Mouse (Mus musculus) MEL (cell line): ENCODE measurements around the gene Tyw3. TPM values are rescaled to one million over a fixed set of nuclear protein-coding genes. Genes with fewer than 3 reads are reported as not detected.

Experiments
- DNase-seq: peaks from one replicate; pipeline ENCODE4 v3.0.0; 2011; ENCODE audit warnings: low read depth, low spot score
- H3K27ac ChIP-seq: 2 replicates; pipeline ENCODE4 v1.5.1; 2012; ENCODE audit warnings: low read depth, mild to moderate bottlenecking, control low read depth, low read length, moderate library complexity; ENCODE audit not compliant: control insufficient read depth
- H3K27me3 ChIP-seq, 2 experiments: fragments of 150-350 bp in 1 of 2; sonication (generic) in 1 of 2; 2 replicates each; pipeline ENCODE4 v1.6.1; 2012; ENCODE audit warnings: low read length in 2 of 2, mild to moderate bottlenecking in 2 of 2, improper control_type of control experiment in 1 of 2, moderate library complexity in 1 of 2; ENCODE audit not compliant: insufficient read depth in 2 of 2, control insufficient read depth in 1 of 2
- H3K36me3 ChIP-seq, 2 experiments: 2 replicates each; pipeline ENCODE4 v1.6.1; 2012 to 2014; ENCODE audit warnings: low read length in 2 of 2, improper control_type of control experiment in 1 of 2, inconsistent platforms in 1 of 2, mild to moderate bottlenecking in 1 of 2; ENCODE audit not compliant: insufficient read depth in 2 of 2, control insufficient read depth in 1 of 2
- H3K4me1 ChIP-seq, 2 experiments: fragments of 150-350 bp in 1 of 2; sonication (generic) in 1 of 2; 2 replicates each; pipeline ENCODE4 v1.6.1; 2012; ENCODE audit warnings: low read length in 2 of 2, improper control_type of control experiment in 1 of 2, mild to moderate bottlenecking in 1 of 2; ENCODE audit not compliant: insufficient read depth in 2 of 2, control insufficient read depth in 1 of 2
- H3K4me3 ChIP-seq, 2 experiments: fragments of 150-350 bp in 1 of 2; sonication (generic) in 1 of 2; 2 replicates each; pipeline ENCODE4 v1.5.1; 2012; ENCODE audit warnings: low read depth in 2 of 2, low read length in 2 of 2, mild to moderate bottlenecking in 2 of 2, moderate library complexity in 2 of 2, control low read depth in 1 of 2, improper control_type of control experiment in 1 of 2; ENCODE audit not compliant: control insufficient read depth in 1 of 2, insufficient read depth in 1 of 2
- H3K79me2 ChIP-seq: 2 replicates; pipeline ENCODE4 v1.6.1; 2012; ENCODE audit warnings: mild to moderate bottlenecking, low read length, moderate library complexity; ENCODE audit not compliant: control insufficient read depth, poor library complexity, insufficient read depth
- H3K9ac ChIP-seq: 2 replicates; pipeline ENCODE4 v1.6.1; 2012; ENCODE audit warnings: low read depth, mild to moderate bottlenecking, control low read depth, low read length, moderate library complexity; ENCODE audit not compliant: control insufficient read depth, poor library complexity, severe bottlenecking
- H3K9me3 ChIP-seq: fragments of 150-350 bp; sonication (generic); replicated peaks from 2 replicates; pipeline ENCODE4 v1.6.1; 2012; ENCODE audit warnings: mild to moderate bottlenecking, low read length, improper control_type of control experiment, moderate library complexity; ENCODE audit not compliant: insufficient read depth
- CHD1 ChIP-seq: IDR thresholded peaks from 2 replicates; pipeline ENCODE4 v1.6.1; 2012; ENCODE audit warnings: low read depth, mild to moderate bottlenecking, inconsistent platforms, low read length, improper control_type of control experiment
- CHD2 ChIP-seq: IDR thresholded peaks from 2 replicates; pipeline ENCODE4 v1.6.1; 2011; ENCODE audit warnings: low read length, improper control_type of control experiment
- E2F4 ChIP-seq: IDR thresholded peaks from 2 replicates; pipeline ENCODE4 v1.6.1; 2011; ENCODE audit warnings: low read depth, low read length, improper control_type of control experiment, borderline replicate concordance
- ELF1 ChIP-seq: IDR thresholded peaks from 2 replicates; pipeline ENCODE4 v1.6.1; 2014; ENCODE audit warnings: low read depth, mild to moderate bottlenecking, inconsistent platforms, low read length, improper control_type of control experiment, moderate library complexity
- GABPA ChIP-seq: IDR thresholded peaks from 2 replicates; pipeline ENCODE4 v1.6.1; 2012; ENCODE audit warnings: low read depth, mild to moderate bottlenecking, inconsistent platforms, low read length, improper control_type of control experiment, moderate library complexity
- HCFC1 ChIP-seq: IDR thresholded peaks from 2 replicates; pipeline ENCODE4 v1.6.1; 2012; ENCODE audit warnings: low read depth, mild to moderate bottlenecking, inconsistent platforms, low read length, improper control_type of control experiment, moderate library complexity
- JUND ChIP-seq: IDR thresholded peaks from 2 replicates; pipeline ENCODE4 v1.6.1; 2011; ENCODE audit warnings: low read depth, mild to moderate bottlenecking, improper control_type of control experiment, low read length
- KAT2A ChIP-seq: conservative IDR thresholded peaks from 2 replicates; pipeline ENCODE4 v1.6.1; 2012; ENCODE audit warnings: low read depth, low read length, improper control_type of control experiment, inconsistent platforms
- MAFK ChIP-seq: IDR thresholded peaks from 2 replicates; pipeline ENCODE4 v1.6.1; 2011; ENCODE audit warnings: low read depth, mild to moderate bottlenecking, low read length, improper control_type of control experiment, borderline replicate concordance
- MAX ChIP-seq: IDR thresholded peaks from 2 replicates; pipeline ENCODE4 v1.6.1; 2011; ENCODE audit warnings: low read length, improper control_type of control experiment
- MXI1 ChIP-seq: IDR thresholded peaks from 2 replicates; pipeline ENCODE4 v1.6.1; 2011; ENCODE audit warnings: mild to moderate bottlenecking, low read depth, low read length, improper control_type of control experiment
- MYB ChIP-seq: IDR thresholded peaks from 2 replicates; pipeline ENCODE4 v1.6.1; 2011; ENCODE audit warnings: mild to moderate bottlenecking, low read depth, low read length, improper control_type of control experiment
- MYC ChIP-seq: IDR thresholded peaks from 2 replicates; pipeline ENCODE4 v1.6.1; 2011; ENCODE audit warnings: low read depth, mild to moderate bottlenecking, low read length, improper control_type of control experiment, moderate library complexity
- NELFE ChIP-seq: IDR thresholded peaks from 2 replicates; pipeline ENCODE4 v1.6.1; 2011; ENCODE audit warnings: low read depth, low read length, improper control_type of control experiment
- NRF1 ChIP-seq: IDR thresholded peaks from 2 replicates; pipeline ENCODE4 v1.6.1; 2014; ENCODE audit warnings: low read depth, mild to moderate bottlenecking, inconsistent platforms, low read length, improper control_type of control experiment, moderate library complexity; ENCODE audit not compliant: poor library complexity, insufficient read depth, severe bottlenecking
- POLR2A ChIP-seq, 2 experiments: IDR thresholded peaks; 2 replicates each; pipeline ENCODE4 v1.6.1; 2011 to 2012; ENCODE audit warnings: low read length in 2 of 2, mild to moderate bottlenecking in 2 of 2, control low read depth in 1 of 2, improper control_type of control experiment in 1 of 2, low read depth in 1 of 2, moderate library complexity in 1 of 2; ENCODE audit not compliant: control insufficient read depth in 1 of 2, insufficient read depth in 1 of 2, poor library complexity in 1 of 2
- SMC3 ChIP-seq: IDR thresholded peaks from 2 replicates; pipeline ENCODE4 v1.6.1; 2011; ENCODE audit warnings: low read depth, low read length, improper control_type of control experiment
- TAL1 ChIP-seq: IDR thresholded peaks from 2 replicates; pipeline ENCODE4 v1.6.1; 2012; ENCODE audit warnings: mild to moderate bottlenecking, inconsistent platforms, low read length, moderate library complexity, mixed read lengths
- UBTF ChIP-seq: IDR thresholded peaks from 2 replicates; pipeline ENCODE4 v1.6.1; 2012; ENCODE audit warnings: low read depth, mild to moderate bottlenecking, inconsistent platforms, low read length, improper control_type of control experiment, moderate library complexity, borderline replicate concordance; ENCODE audit not compliant: insufficient read depth
- USF2 ChIP-seq, 2 experiments: IDR thresholded peaks; 2 replicates each; pipeline ENCODE4 v1.6.1; 2011 to 2012; ENCODE audit warnings: improper control_type of control experiment in 2 of 2, low read length in 2 of 2, borderline replicate concordance in 1 of 2, inconsistent platforms in 1 of 2, low read depth in 1 of 2, mild to moderate bottlenecking in 1 of 2; ENCODE audit not compliant: insufficient read depth in 1 of 2
- ZNF384 ChIP-seq: IDR thresholded peaks from 2 replicates; pipeline ENCODE4 v1.6.1; 2012; ENCODE audit warnings: low read depth, mild to moderate bottlenecking, inconsistent platforms, low read length, improper control_type of control experiment
- polyA plus RNA-seq, 2 experiments: library from polyadenylated mRNA; stranded (reverse) in 1 of 2; unstranded in 1 of 2; fragments of >175 nt in 1 of 2; fragments of >200 nt in 1 of 2; gene quantifications; 2 replicates each; pipeline versions ENCODE4 v1.2.1 to v1.2.4; 2012; ENCODE audit warnings: low replicate concordance in 2 of 2, low read depth in 1 of 2; ENCODE audit not compliant: insufficient read length in 2 of 2, insufficient read depth in 1 of 2, missing spikeins in 1 of 2
- total RNA-seq: library from RNA; depleted of rRNA; stranded (reverse); fragments of 300-350 nt; gene quantifications from 2 replicates; pipeline ENCODE4 v1.2.3, GENCODE M21; 2012

The Tyw3 gene
- total and polyA plus RNA-seq, 3 experiments = 6.7 to 12.1 TPM; not detected in 1

DNA sequence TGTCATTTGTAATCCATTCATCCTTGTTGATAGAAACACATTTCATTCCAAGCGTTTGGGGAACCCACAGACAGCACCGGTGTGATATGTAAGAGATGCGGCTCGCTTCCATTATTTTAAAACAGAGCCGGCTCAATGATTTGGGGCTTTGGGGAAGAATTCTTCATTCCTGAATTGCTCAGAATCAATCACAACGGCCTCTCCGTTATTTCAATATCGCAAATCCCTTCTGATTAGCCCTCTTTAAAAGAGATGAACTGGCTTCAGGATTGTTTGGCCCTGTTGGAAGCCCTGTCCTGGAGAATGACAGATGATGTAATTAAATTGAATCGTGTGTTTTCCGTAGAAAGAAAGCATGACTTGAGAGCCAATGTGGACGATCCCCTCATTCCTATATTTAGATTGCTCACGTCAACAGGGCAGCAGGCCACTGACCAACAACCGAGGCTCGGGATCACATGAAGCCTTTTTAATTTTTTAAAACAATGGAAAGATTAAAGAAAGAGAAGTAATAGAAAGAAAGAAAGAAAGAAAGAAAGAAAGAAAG lies 26.8 kb downstream of the Tyw3 start:
- TF ChIP-seq MAFK = no peak
- TF ChIP-seq, all 39 proteins: peak for 0
- no peaks in the 10 kb centered on the region for H3K79me2 ChIP-seq

DNA sequence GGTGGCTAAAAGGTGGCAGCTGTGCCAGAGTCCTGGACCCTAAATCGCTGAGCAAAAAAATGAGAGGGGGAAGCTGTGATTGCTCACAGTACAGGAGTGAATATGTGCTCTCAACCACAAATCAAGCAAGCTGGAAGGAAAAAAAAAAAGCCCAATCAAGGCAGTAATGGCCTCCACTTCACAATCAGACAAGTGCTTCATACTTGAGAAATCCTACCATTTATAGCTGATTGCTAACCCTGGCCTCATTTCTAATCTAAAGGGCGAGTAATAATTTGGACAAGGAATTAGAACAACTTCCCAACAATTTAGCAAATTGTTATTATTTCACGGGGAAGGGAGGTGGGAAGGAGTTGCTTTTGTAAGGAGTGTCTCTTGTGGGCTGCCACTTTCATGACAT lies 31.5 kb downstream of the Tyw3 start:
- DNase-seq = no peak
- H3K27ac ChIP-seq = no peak overlapping the region
- H3K9ac ChIP-seq = no peak overlapping the region
- H3K4me1 ChIP-seq = no peaks in the 10 kb centered on the region
- no peaks in the 10 kb centered on the region for H3K79me2 ChIP-seq
- H3K36me3 ChIP-seq = no peaks in the 10 kb centered on the region
- no peaks in the 10 kb centered on the region; a peak in 1 of 4 replicates for H3K27me3 ChIP-seq
- H3K9me3 ChIP-seq = no peaks in the 10 kb centered on the region
- H3K4me3 ChIP-seq = no peak overlapping the region
- TF ChIP-seq USF2 (IDR thresholded peaks at IDR 0.05; ENCODE audit: borderline replicate concordance in 1 of 2, insufficient read depth in 1 of 2, low read depth in 1 of 2, low read length in 2 of 2) = no peak
- TF ChIP-seq UBTF = no peak
- no peak for TF ChIP-seq KAT2A
- TF ChIP-seq SMC3 = no peak

More for the DNA sequence above, 26.8 kb downstream of the Tyw3 start:
- no peaks in the 10 kb centered on the region; a peak in 1 of 4 replicates for H3K27me3 ChIP-seq
- no peak overlapping the region for H3K4me3 ChIP-seq
- no peak for DNase-seq
- no peak overlapping the region for H3K9ac ChIP-seq
- H3K4me1 ChIP-seq = no peaks in the 10 kb centered on the region
- H3K27ac ChIP-seq = no peak overlapping the region
- no peaks in the 10 kb centered on the region for H3K36me3 ChIP-seq
- no peaks in the 10 kb centered on the region for H3K9me3 ChIP-seq

- Histone ChIP-seq H3K9me3 (no peaks in the 10 kb centered on the region), H3K9ac (no peak overlapping the region), H3K27me3 (no peaks in the 10 kb centered on the region; a peak in 1 of 4 replicates), H3K4me3 (no peak overlapping the region), H3K79me2 (no peaks in the 10 kb centered on the region), H3K4me1 (no peaks in the 10 kb centered on the region), H3K36me3 (no peaks in the 10 kb centered on the region), H3K27ac (no peak overlapping the region)
- DNase-seq = no peak
- no peak for TF ChIP-seq TAL1
- no peak for TF ChIP-seq MAX
- TF ChIP-seq JUND = no peak
- no peak for TF ChIP-seq CHD2
- TF ChIP-seq GABPA = no peak
- no peak for TF ChIP-seq ELF1
- TF ChIP-seq E2F4 = no peak
- no peak for TF ChIP-seq USF2 (IDR thresholded peaks at IDR 0.05; ENCODE audit: borderline replicate concordance in 1 of 2, insufficient read depth in 1 of 2, low read depth in 1 of 2, low read length in 2 of 2)
- no peak for TF ChIP-seq HCFC1
- no peak for TF ChIP-seq KAT2A
- TF ChIP-seq MYC = no peak
- no peak for TF ChIP-seq CHD1
- TF ChIP-seq NELFE = no peak
- no peak for TF ChIP-seq SMC3
- no peak for TF ChIP-seq NRF1
- TF ChIP-seq MAFK = no peak
- no peak for TF ChIP-seq POLR2A (IDR thresholded peaks at IDR 0.05; ENCODE audit: control insufficient read depth in 1 of 2, insufficient read depth in 1 of 2, low read depth in 1 of 2, low read length in 2 of 2, poor library complexity in 1 of 2)
- no peak for TF ChIP-seq MYB
- TF ChIP-seq MXI1 = no peak
- TF ChIP-seq ZNF384 = no peak
- TF ChIP-seq, all 39 proteins: peak for 0
Measured at GRCm38 (mm10) chr3:154562192-154562591, 34.7 kb downstream of the Tyw3 start.
